23 mouse cellular contexts compared by ENCODE assay signal in genomic region chr16:85765167-85765566, GRCm38 (mm10). TPM values are rescaled to one million over a fixed set of nuclear protein-coding genes. Genes with fewer than 3 reads are reported as not detected.
A peak's percentile ranks its signal among the peaks of the same experiment; 100 is the strongest.
DNase-seq lines count a peak whose midpoint lies in the region; ATAC-seq and TF ChIP-seq lines count a peak whose summit lies in the region.
"Had no signal": no experiment of that assay in that cellular context is flagged by ENCODE, and none has a peak within 500 bp of the region (broad histone marks: within the 10 kb centered on the region; RNA-seq: fewer than 3 reads in every experiment).

No protein-coding gene starts in this region.

- H3K9me3 ChIP-seq in heart, embryonic 10.5 days: no peaks in the 10 kb centered on the region
- no peaks in the 10 kb centered on the region for H3K9me3 ChIP-seq in embryonic facial prominence, embryonic 10.5 days
- no peaks in the 10 kb centered on the region for H3K9me3 ChIP-seq in heart, postnatal 0 days (replicated peaks; ENCODE audit: control insufficient read depth, low read length)
- H3K9me3 ChIP-seq: embryonic facial prominence, embryonic 15.5 days; hindbrain, embryonic 12.5 days; midbrain, embryonic 12.5 days had no signal

- no peak for TF ChIP-seq CTCF in heart, postnatal 0 days (IDR thresholded peaks at IDR 0.05; ENCODE audit: low read depth)

- H3K27me3 ChIP-seq in heart, embryonic 10.5 days (ENCODE audit: insufficient read depth, poor library complexity, severe bottlenecking): no peaks in the 10 kb centered on the region
- no peaks in the 10 kb centered on the region for H3K27me3 ChIP-seq in embryonic facial prominence, embryonic 10.5 days (replicated peaks; ENCODE audit: low read depth, poor library complexity, severe bottlenecking)
- H3K27me3 ChIP-seq in heart, postnatal 0 days (ENCODE audit: control insufficient read depth, insufficient read depth, low read length): no peaks in the 10 kb centered on the region
- H3K27me3 ChIP-seq: CH12.LX; embryonic facial prominence, embryonic 15.5 days; hindbrain, embryonic 12.5 days; midbrain, embryonic 12.5 days had no signal

- no peak overlapping the region for H3K4me3 ChIP-seq in heart, embryonic 10.5 days
- no peak overlapping the region for H3K4me3 ChIP-seq in embryonic facial prominence, embryonic 10.5 days
- no peak overlapping the region for H3K4me3 ChIP-seq in heart, postnatal 0 days (ENCODE audit: low read depth, low read length)
- H3K4me3 ChIP-seq: embryonic facial prominence, embryonic 15.5 days; hindbrain, embryonic 12.5 days; layer of hippocampus, adult 2 months; midbrain, embryonic 12.5 days had no signal

- H3K9ac ChIP-seq in heart, postnatal 0 days (replicated peaks; ENCODE audit: low read depth, low read length): no peak overlapping the region
- H3K9ac ChIP-seq: embryonic facial prominence, embryonic 15.5 days; hindbrain, embryonic 12.5 days; midbrain, embryonic 12.5 days had no signal

- TF ChIP-seq EP300 in heart, postnatal 0 days (IDR thresholded peaks at IDR 0.05; ENCODE audit: low read depth): no peak

- no peaks in the 10 kb centered on the region for H3K36me3 ChIP-seq in heart, embryonic 10.5 days
- no peaks in the 10 kb centered on the region for H3K36me3 ChIP-seq in embryonic facial prominence, embryonic 10.5 days (replicated peaks)
- H3K36me3 ChIP-seq in heart, postnatal 0 days (replicated peaks; ENCODE audit: control insufficient read depth, insufficient read depth, low read length): no peaks in the 10 kb centered on the region
- H3K36me3 ChIP-seq: embryonic facial prominence, embryonic 15.5 days; G1E; hindbrain, embryonic 12.5 days; midbrain, embryonic 12.5 days had no signal

- 0 out of 2 replicates have a peak overlapping the region, but pooled peaks have one; percentile 4 for H3K4me2 ChIP-seq in heart, postnatal 0 days (ENCODE audit: low read depth, low read length)
- H3K4me2 ChIP-seq: embryonic facial prominence, embryonic 15.5 days; hindbrain, embryonic 12.5 days; midbrain, embryonic 12.5 days had no signal

- no peak overlapping the region for H3K27ac ChIP-seq in heart, embryonic 10.5 days
- 0 out of 2 replicates have a peak overlapping the region, but pooled peaks have one; percentile 19 for H3K27ac ChIP-seq in embryonic facial prominence, embryonic 10.5 days (replicated peaks)
- 0 out of 2 replicates have a peak overlapping the region, but pooled peaks have one; percentile 0 for H3K27ac ChIP-seq in heart, postnatal 0 days (ENCODE audit: low read depth)
- H3K27ac ChIP-seq: embryonic facial prominence, embryonic 15.5 days; hindbrain, embryonic 12.5 days; layer of hippocampus, adult 2 months; midbrain, embryonic 12.5 days had no signal

- peaks cover 17% of the 10 kb centered on the region; the same call in 1 of the 2 replicates for H3K4me1 ChIP-seq in heart, embryonic 10.5 days
- H3K4me1 ChIP-seq in embryonic facial prominence, embryonic 10.5 days: peaks cover 28% of the 10 kb centered on the region
- H3K4me1 ChIP-seq in heart, postnatal 0 days (ENCODE audit: control insufficient read depth, insufficient read depth): peaks cover 11% of the 10 kb centered on the region
- H3K4me1 ChIP-seq: embryonic facial prominence, embryonic 15.5 days; midbrain, embryonic 12.5 days had no signal

- ATAC-seq in heart, postnatal 0 days (ENCODE audit: insufficient read depth, low read depth): peak; percentile 78
- ATAC-seq: intestine, postnatal 0 days had no signal

- DNase-seq in heart, adult 11 months: peak; percentile 90
- no peak for DNase-seq in heart, embryonic 10.5 days (ENCODE audit: low spot score)
- peak; percentile 20 for DNase-seq in Muller cell, postnatal 12 days (ENCODE audit: inconsistent ontology term)
- DNase-seq in embryonic facial prominence, embryonic 10.5 days (ENCODE audit: low spot score): no peak
- peak; percentile 68 for DNase-seq in heart, postnatal 0 days (ENCODE audit: low spot score)
- DNase-seq in adrenal gland, adult 8-10 months: no peak
- no peak for DNase-seq in adrenal gland, adult 18-20 months (ENCODE audit: low spot score in 2 of 2)
- DNase-seq: adrenal gland, postnatal 10 days; B cell, adult 2 months; cerebellum, adult 8-10 months; cerebellum, postnatal 36 days; gastrocnemius, postnatal 25 days; kidney, postnatal 25 days; lung, postnatal 10 days; right cerebral cortex, postnatal 14 days; spleen, adult 18-20 months had no signal

- 54% methylated on average over 6 of the region's 6 CpGs for WGBS in heart, embryonic 10.5 days
- 76% methylated on average over 6 of the region's 6 CpGs for WGBS in embryonic facial prominence, embryonic 10.5 days
- WGBS in heart, postnatal 0 days: 22% methylated on average over 6 of the region's 6 CpGs

RNA-seq across cellular contexts. Expression of gene Adamts1, which starts 37.7 kb away (rescaled TPM):
- 53.5 and 54.7 TPM in 2 replicates for polyA plus RNA-seq in heart, embryonic 10.5 days (2016; fragmentation: Nextera tagmentation; extraction: Ambion mirVana)
- 21.2 and 23.9 TPM in 2 replicates for polyA plus RNA-seq in embryonic facial prominence, embryonic 10.5 days (2016; fragmentation: Nextera tagmentation; extraction: Ambion mirVana)
- 93.8 and 100 TPM in 2 replicates for total RNA-seq in heart, postnatal 0 days (2014; rRNA removed; ENCODE audit: low replicate concordance)
- polyA plus RNA-seq in heart, postnatal 0 days (2015; fragmentation: Nextera tagmentation; extraction: Ambion mirVana): 19.9 TPM in 2 replicates
- total RNA-seq in adrenal gland, adult 8-10 months (2022): 10 to 100 TPM; 14.5 to 41.9 (median 15.6) TPM
- total RNA-seq in adrenal gland, adult 18-20 months (2021): 10 to 100 TPM; 28.1 to 67.9 TPM
- total RNA-seq: CH12.LX had no signal
- polyA plus RNA-seq: G1E had no signal

Comparison
In these comparisons a context has a peak if more than half of its experiments do, and no peak if none do; other contexts are left out.
1. DNase-seq: peak in heart, adult 11 months (single experiment), Muller cell, postnatal 12 days (single experiment) and heart, postnatal 0 days (single experiment); none in heart, embryonic 10.5 days (single experiment), embryonic facial prominence, embryonic 10.5 days (single experiment), adrenal gland, adult 8-10 months (single experiment) and adrenal gland, adult 18-20 months (0 of 2).